In the genomic region with DNA sequence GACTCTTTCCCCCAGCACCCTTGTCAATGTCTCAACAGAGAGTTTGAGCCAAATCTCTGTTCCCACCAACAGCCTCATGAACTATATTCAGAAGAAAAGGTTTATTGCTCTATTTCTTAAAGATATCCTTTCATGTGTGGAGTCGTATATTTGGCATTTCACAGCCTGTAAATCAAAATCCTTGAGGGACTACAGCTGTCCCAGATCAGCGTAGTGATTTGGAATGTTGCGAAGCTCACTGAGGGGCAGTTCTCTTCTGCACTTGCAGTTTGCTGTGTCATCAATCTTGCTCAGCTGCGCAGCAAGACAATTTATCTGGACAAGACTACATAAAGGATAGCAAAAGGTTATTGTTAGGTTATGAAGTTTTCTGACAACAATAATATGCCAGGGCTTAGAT, we compare ENCODE assay signal across 29 mouse cellular contexts.
DNase-seq lines count a peak whose midpoint lies in the region; ATAC-seq and TF ChIP-seq lines count a peak whose summit lies in the region.
"Had no signal": no experiment of that assay in that cellular context is flagged by ENCODE, and none has a peak within 500 bp of the region (broad histone marks: within the 10 kb centered on the region; RNA-seq: fewer than 3 reads in every experiment).

No protein-coding gene starts in this region.

- H3K27ac ChIP-seq in limb, embryonic 14.5 days (replicated peaks; ENCODE audit: low read depth, low read length), result no peak overlapping the region
- no peak overlapping the region for H3K27ac ChIP-seq in limb, embryonic 10.5 days
- H3K27ac ChIP-seq in lung, postnatal 0 days (ENCODE audit: low read length), result no peak overlapping the region
- no peak overlapping the region for H3K27ac ChIP-seq in forebrain, embryonic 10.5 days
- H3K27ac ChIP-seq: embryonic facial prominence, embryonic 10.5 days; embryonic facial prominence, embryonic 13.5 days; forebrain, embryonic 13.5 days; gastrocnemius, adult 2 months; hindbrain, embryonic 10.5 days; hindbrain, embryonic 14.5 days; hindbrain, postnatal 0 days had no signal

- no peaks in the 10 kb centered on the region for H3K36me3 ChIP-seq in limb, embryonic 14.5 days (ENCODE audit: control insufficient read depth, insufficient read depth, low read length)
- H3K36me3 ChIP-seq in limb, embryonic 10.5 days, result no peaks in the 10 kb centered on the region
- no peaks in the 10 kb centered on the region for H3K36me3 ChIP-seq in lung, postnatal 0 days (ENCODE audit: insufficient read depth, low read length)
- H3K36me3 ChIP-seq in forebrain, embryonic 10.5 days (replicated peaks), result no peaks in the 10 kb centered on the region
- H3K36me3 ChIP-seq: embryonic facial prominence, embryonic 10.5 days; embryonic facial prominence, embryonic 13.5 days; hindbrain, embryonic 10.5 days had no signal

- H3K9ac ChIP-seq in limb, embryonic 14.5 days (ENCODE audit: low read depth, low read length, severe bottlenecking), result no peak overlapping the region
- H3K9ac ChIP-seq in lung, postnatal 0 days (replicated peaks; ENCODE audit: low read depth), result no peak overlapping the region
- H3K9ac ChIP-seq: embryonic facial prominence, embryonic 13.5 days; forebrain, embryonic 13.5 days; hindbrain, embryonic 14.5 days had no signal

- no peak for ATAC-seq in limb, embryonic 14.5 days (ENCODE audit: low FRiP score, low read depth)
- ATAC-seq in lung, postnatal 0 days, result no peak
- ATAC-seq: CD4-positive, CD25-positive, alpha-beta regulatory T cell, adult 4 months; forebrain, embryonic 13.5 days; forebrain, embryonic 16.5 days; hindbrain, postnatal 0 days; inflammation-experienced regulatory T-cells, adult 6 months; intestine, embryonic 16.5 days; Patski had no signal

- H3K9me3 ChIP-seq in limb, embryonic 14.5 days (ENCODE audit: control insufficient read depth, low read length), result no peaks in the 10 kb centered on the region
- no peaks in the 10 kb centered on the region for H3K9me3 ChIP-seq in limb, embryonic 10.5 days (replicated peaks)
- no peaks in the 10 kb centered on the region for H3K9me3 ChIP-seq in lung, postnatal 0 days (ENCODE audit: low read length)
- no peaks in the 10 kb centered on the region for H3K9me3 ChIP-seq in forebrain, embryonic 10.5 days
- H3K9me3 ChIP-seq: embryonic facial prominence, embryonic 10.5 days; embryonic facial prominence, embryonic 13.5 days; forebrain, embryonic 13.5 days; hindbrain, embryonic 10.5 days had no signal

- no peak for TF ChIP-seq EP300 in lung, postnatal 0 days (IDR thresholded peaks at IDR 0.05)

- no peak overlapping the region for H3K4me2 ChIP-seq in limb, embryonic 14.5 days (replicated peaks; ENCODE audit: low read depth, low read length, severe bottlenecking)
- no peak overlapping the region for H3K4me2 ChIP-seq in lung, postnatal 0 days (replicated peaks; ENCODE audit: low read depth, low read length)
- H3K4me2 ChIP-seq: embryonic facial prominence, embryonic 13.5 days; forebrain, embryonic 13.5 days; heart, embryonic 11.5 days; hindbrain, embryonic 14.5 days had no signal

- TF ChIP-seq CTCF in lung, postnatal 0 days (IDR thresholded peaks at IDR 0.05), result no peak

- H3K27me3 ChIP-seq in limb, embryonic 14.5 days (ENCODE audit: control insufficient read depth, insufficient read depth, low read length), result no peaks in the 10 kb centered on the region
- H3K27me3 ChIP-seq in limb, embryonic 10.5 days (ENCODE audit: low read depth, poor library complexity, severe bottlenecking), result no peaks in the 10 kb centered on the region
- no peaks in the 10 kb centered on the region for H3K27me3 ChIP-seq in lung, postnatal 0 days (replicated peaks; ENCODE audit: insufficient read depth, low read length)
- no peaks in the 10 kb centered on the region for H3K27me3 ChIP-seq in forebrain, embryonic 10.5 days (ENCODE audit: poor library complexity, severe bottlenecking)
- H3K27me3 ChIP-seq: embryonic facial prominence, embryonic 13.5 days; forebrain, embryonic 13.5 days; Patski had no signal

- H3K4me3 ChIP-seq in limb, embryonic 14.5 days (replicated peaks; ENCODE audit: low read length), result no peak overlapping the region
- no peak overlapping the region for H3K4me3 ChIP-seq in limb, embryonic 10.5 days
- H3K4me3 ChIP-seq in lung, postnatal 0 days (ENCODE audit: low read depth, low read length), result no peak overlapping the region
- H3K4me3 ChIP-seq in forebrain, embryonic 10.5 days, result no peak overlapping the region
- H3K4me3 ChIP-seq: embryonic facial prominence, embryonic 10.5 days; embryonic facial prominence, embryonic 13.5 days; erythroblast, embryonic 14.5 days; forebrain, embryonic 13.5 days; gastrocnemius, adult 2 months; hindbrain, embryonic 10.5 days had no signal

- DNase-seq in limb, embryonic 14.5 days (ENCODE audit: low spot score), result peak; percentile 34
- DNase-seq in limb, embryonic 10.5 days (ENCODE audit: low spot score), result no peak
- DNase-seq in lung, postnatal 0 days (ENCODE audit: low spot score), result peak; percentile 5
- DNase-seq in lung, postnatal 36 days, result no peak
- peak; percentile 8 for DNase-seq in embryo, embryonic 11.5 days (ENCODE audit: low read depth, low spot score)
- no peak for DNase-seq in forebrain, embryonic 10.5 days (ENCODE audit: extremely low spot score, low spot score)
- DNase-seq in ovary, postnatal 36 days (ENCODE audit: low spot score), result no peak
- DNase-seq: adrenal gland, postnatal 10 days; adrenal gland, postnatal 36 days; cerebellum, adult 18-20 months; cerebellum, adult 9-10 months; cerebellum, postnatal 14 days; gastrocnemius, adult 2 months; gastrocnemius, postnatal 14 days; heart, adult 11 months; heart, postnatal 36 days had no signal

- TF ChIP-seq POLR2A in limb, embryonic 14.5 days (IDR thresholded peaks at IDR 0.05; ENCODE audit: borderline replicate concordance, extremely low read depth, insufficient read depth, insufficient read length), result no peak

- WGBS in limb, embryonic 14.5 days, result 36% methylated on average over 4 of the region's 4 CpGs
- 72% methylated on average over 4 of the region's 4 CpGs for WGBS in limb, embryonic 10.5 days
- WGBS in lung, postnatal 0 days, result 43% methylated on average over 4 of the region's 4 CpGs
- WGBS in forebrain, embryonic 10.5 days, result 87% methylated on average over 4 of the region's 4 CpGs

- H3K4me1 ChIP-seq in limb, embryonic 14.5 days (ENCODE audit: control insufficient read depth, insufficient read depth, low read length), result no peaks in the 10 kb centered on the region
- no peaks in the 10 kb centered on the region for H3K4me1 ChIP-seq in limb, embryonic 10.5 days
- H3K4me1 ChIP-seq in lung, postnatal 0 days (ENCODE audit: insufficient read depth, low read depth, low read length), result no peaks in the 10 kb centered on the region
- H3K4me1 ChIP-seq in forebrain, embryonic 10.5 days, result no peaks in the 10 kb centered on the region
- H3K4me1 ChIP-seq: embryonic facial prominence, embryonic 10.5 days; embryonic facial prominence, embryonic 13.5 days; forebrain, embryonic 13.5 days; hindbrain, embryonic 10.5 days had no signal

Comparison
In these comparisons a context has a peak if more than half of its experiments do, and no peak if none do; other contexts are left out.
1. DNase-seq: peak in limb, embryonic 14.5 days (single experiment), lung, postnatal 0 days (single experiment) and embryo, embryonic 11.5 days (single experiment); none in limb, embryonic 10.5 days (single experiment), lung, postnatal 36 days (single experiment), forebrain, embryonic 10.5 days (single experiment) and ovary, postnatal 36 days (single experiment).